Mouse (Mus musculus): ENCODE measurements around the gene Hmg20b.

GRCm38 (mm10) chr10:81303258-81303657 lies 47.0 kb downstream of the Hmg20b start:
- TF ChIP-seq E2F4 (IDR thresholded peaks at IDR 0.05; ENCODE audit: insufficient replicate concordance, low read depth, low read length) = no peak
- no peak for TF ChIP-seq CTCF (conservative IDR thresholded peaks at IDR 0.05 in 1 of 2, IDR thresholded peaks at IDR 0.05 in 1 of 2; ENCODE audit: low read depth in 2 of 2, low read length in 2 of 2)
- no peak for TF ChIP-seq EP300 (IDR thresholded peaks at IDR 0.05; ENCODE audit: low read length)
- no peak for TF ChIP-seq HCFC1 (IDR thresholded peaks at IDR 0.05; ENCODE audit: low read depth, low read length)
- no peak for TF ChIP-seq POLR2A (IDR thresholded peaks at IDR 0.05; ENCODE audit: low read depth, low read length)
- no peak for TF ChIP-seq UBTF (IDR thresholded peaks at IDR 0.05; ENCODE audit: low read depth, low read length)
- TF ChIP-seq RCOR1 (conservative IDR thresholded peaks at IDR 0.05; ENCODE audit: low read depth, low read length) = no peak
- TF ChIP-seq KAT2A (IDR thresholded peaks at IDR 0.05; ENCODE audit: insufficient replicate concordance, low read length) = no peak
